Comparison of ENCODE assay signal across 10 mouse cellular contexts in the genomic region with DNA sequence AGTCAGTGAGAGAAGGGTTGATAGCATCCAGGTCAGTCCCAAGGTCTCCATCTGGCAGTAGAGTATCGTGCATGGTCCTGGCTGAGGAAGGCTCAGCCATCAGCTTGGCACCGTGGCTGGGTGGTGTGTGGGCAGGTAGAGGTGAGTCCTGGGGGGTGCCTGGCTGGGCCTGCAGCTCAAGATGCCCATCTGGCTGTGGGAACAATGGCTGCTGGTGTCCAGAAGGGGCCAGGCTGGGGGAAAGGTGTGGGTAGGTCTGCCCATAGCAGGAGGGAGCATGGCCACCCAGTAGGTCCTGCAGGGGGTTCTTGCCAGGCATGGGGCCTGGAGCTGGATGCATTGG. TPM values are rescaled to one million over a fixed set of nuclear protein-coding genes. Genes with fewer than 3 reads are reported as not detected.
DNase-seq lines count a peak whose midpoint lies in the region; ATAC-seq and TF ChIP-seq lines count a peak whose summit lies in the region.
"Had no signal": no experiment of that assay in that cellular context is flagged by ENCODE, and none has a peak within 500 bp of the region (broad histone marks: within the 10 kb centered on the region; RNA-seq: fewer than 3 reads in every experiment).

No protein-coding gene starts in this region.

- no peak for DNase-seq in heart, postnatal 14 days
- no peak for DNase-seq in CH12.LX (ENCODE audit: extremely low read depth)
- DNase-seq in liver, embryonic 14.5 days (ENCODE audit: low read depth in 3 of 3, low spot score in 3 of 3): no peak
- DNase-seq in frontal cortex, postnatal 36 days (ENCODE audit: low spot score in 2 of 2): no peak
- DNase-seq in Muller cell, postnatal 12 days (ENCODE audit: inconsistent ontology term): no peak
- DNase-seq in left cerebral cortex, adult 18-20 months (ENCODE audit: low spot score in 2 of 2): no peak

- no peaks in the 10 kb centered on the region for H3K9me3 ChIP-seq in heart, embryonic 13.5 days
- H3K9me3 ChIP-seq in CH12.LX (replicated peaks; ENCODE audit: low read length): no peaks in the 10 kb centered on the region
- H3K9me3 ChIP-seq in forebrain, embryonic 13.5 days (replicated peaks): no peaks in the 10 kb centered on the region
- H3K9me3 ChIP-seq in liver, embryonic 14.5 days (ENCODE audit: control insufficient read depth, low read length): no peaks in the 10 kb centered on the region

- no peaks in the 10 kb centered on the region for H3K36me3 ChIP-seq in heart, embryonic 13.5 days
- H3K36me3 ChIP-seq in CH12.LX (replicated peaks in 1 of 2; ENCODE audit: control insufficient read depth in 1 of 2, insufficient read depth in 1 of 2, low read length in 1 of 2): no peaks in the 10 kb centered on the region
- H3K36me3 ChIP-seq in forebrain, embryonic 13.5 days (ENCODE audit: poor library complexity, severe bottlenecking): no peaks in the 10 kb centered on the region
- H3K36me3 ChIP-seq in liver, embryonic 14.5 days (replicated peaks; ENCODE audit: control insufficient read depth, insufficient read depth, low read depth): no peaks in the 10 kb centered on the region

- no peak overlapping the region for H3K9ac ChIP-seq in heart, embryonic 13.5 days
- no peak overlapping the region for H3K9ac ChIP-seq in CH12.LX (ENCODE audit: insufficient read depth, low read depth)
- H3K9ac ChIP-seq in forebrain, embryonic 13.5 days: no peak overlapping the region
- H3K9ac ChIP-seq in liver, embryonic 14.5 days (replicated peaks): no peak overlapping the region

- peak overlapping the region; percentile 73 for H3K4me2 ChIP-seq in heart, embryonic 13.5 days
- H3K4me2 ChIP-seq in CH12.LX (ENCODE audit: insufficient read depth, low read depth, poor library complexity, severe bottlenecking): peak overlapping the region; percentile 64; the same call in 1 of the 2 replicates
- 0 out of 2 replicates have a peak overlapping the region, but pooled peaks have one; percentile 48 for H3K4me2 ChIP-seq in forebrain, embryonic 13.5 days
- H3K4me2 ChIP-seq in liver, embryonic 14.5 days (ENCODE audit: low read depth): peak overlapping the region; percentile 72; the same call in 1 of the 2 replicates

- dilution Hi-C loops in CH12.LX (cut with MboI; ENCODE audit: extremely low pct_ligation_motif_present, extremely low pct_unique_long_range_greater_than_20kb, low sequenced_read_pairs): no loop called here

- TF ChIP-seq CTCF in CH12.LX (conservative IDR thresholded peaks at IDR 0.05 in 1 of 2, IDR thresholded peaks at IDR 0.05 in 1 of 2; ENCODE audit: low read depth in 2 of 2, low read length in 2 of 2): no peak; a peak in 1 of 4 replicates
- no peak for TF ChIP-seq CTCF in liver, embryonic 14.5 days (IDR thresholded peaks at IDR 0.05; ENCODE audit: low read depth)

- ATAC-seq in heart, embryonic 13.5 days (ENCODE audit: extremely low read depth, insufficient number of reproducible peaks, low FRiP score, low TSS enrichment): no peak
- peak; percentile 24; the same call in 1 of the 2 replicates for ATAC-seq in forebrain, embryonic 13.5 days
- no peak for ATAC-seq in liver, embryonic 14.5 days (ENCODE audit: insufficient read depth)

- no peak for TF ChIP-seq RAD21 in CH12.LX (IDR thresholded peaks at IDR 0.05; ENCODE audit: low read depth, low read length)

- no peaks in the 10 kb centered on the region for H3K79me2 ChIP-seq in CH12.LX (replicated peaks; ENCODE audit: control insufficient read depth, extremely low read depth, insufficient read depth, poor library complexity, severe bottlenecking)

- 53% methylated on average over 2 of the region's 2 CpGs for WGBS in heart, embryonic 13.5 days
- 73% methylated on average over 2 of the region's 2 CpGs for WGBS in forebrain, embryonic 13.5 days
- WGBS in liver, embryonic 14.5 days (ENCODE audit: insufficient replicate concordance): 57% methylated on average over 2 of the region's 2 CpGs

- H3K4me1 ChIP-seq in heart, embryonic 13.5 days: no peaks in the 10 kb centered on the region
- H3K4me1 ChIP-seq in CH12.LX (ENCODE audit: control insufficient read depth in 1 of 2, insufficient read depth in 2 of 2): peaks cover 3 to 24% of the 10 kb centered on the region in 2 experiments
- 0 out of 2 replicates have a peak, but pooled peaks cover 4% of the 10 kb centered on the region for H3K4me1 ChIP-seq in forebrain, embryonic 13.5 days
- peaks cover 0 to 2% of the 10 kb centered on the region in 2 experiments; a peak in 1 of 4 replicates for H3K4me1 ChIP-seq in liver, embryonic 14.5 days (replicated peaks; ENCODE audit: control insufficient read depth in 2 of 2, insufficient read depth in 2 of 2, low read length in 1 of 2)

- no peak overlapping the region for H3K4me3 ChIP-seq in heart, embryonic 13.5 days
- H3K4me3 ChIP-seq in CH12.LX (replicated peaks in 1 of 3; ENCODE audit: low read depth in 2 of 3, low read length in 2 of 3, poor library complexity in 1 of 3): peak overlapping the region in 2 of 3 experiments; percentile 54 to 55
- no peak overlapping the region for H3K4me3 ChIP-seq in forebrain, embryonic 13.5 days
- no peak overlapping the region for H3K4me3 ChIP-seq in liver, embryonic 14.5 days (ENCODE audit: insufficient read depth in 1 of 2, low read depth in 2 of 2, low read length in 2 of 2)

- H3K27me3 ChIP-seq in heart, embryonic 13.5 days (replicated peaks): peaks cover 48% of the 10 kb centered on the region
- peaks cover 33% of the 10 kb centered on the region for H3K27me3 ChIP-seq in CH12.LX (replicated peaks)
- no peaks in the 10 kb centered on the region for H3K27me3 ChIP-seq in forebrain, embryonic 13.5 days
- no peaks in the 10 kb centered on the region for H3K27me3 ChIP-seq in liver, embryonic 14.5 days (ENCODE audit: control insufficient read depth, insufficient read depth, low read length)

- H3K27ac ChIP-seq in heart, embryonic 13.5 days (replicated peaks): no peak overlapping the region
- no peak overlapping the region for H3K27ac ChIP-seq in CH12.LX (ENCODE audit: insufficient read depth, low read depth)
- H3K27ac ChIP-seq in forebrain, embryonic 13.5 days: no peak overlapping the region
- no peak overlapping the region for H3K27ac ChIP-seq in liver, embryonic 14.5 days

- no peak for TF ChIP-seq EP300 in CH12.LX (IDR thresholded peaks at IDR 0.05; ENCODE audit: low read length)
- TF ChIP-seq EP300 in liver, embryonic 14.5 days (IDR thresholded peaks at IDR 0.05; ENCODE audit: low read depth): no peak

- in situ Hi-C loops in CH12.LX (cut with MboI; ENCODE audit: low pct_ligation_motif_present, low pct_unique_long_range_greater_than_20kb, low sequenced_read_pairs): loop anchor here (5.0 to 10.0 kb wide), 2 partner anchors 42 to 84 kb away; no protein-coding TSS in a partner anchor

- no peak for TF ChIP-seq POLR2A in CH12.LX (IDR thresholded peaks at IDR 0.05; ENCODE audit: low read depth, low read length)

- intact Hi-C loops in heart, postnatal 14 days (cut with DNase I): loop anchor here (1.0 to 5.0 kb wide), 2 partner anchors 39 to 92 kb away; no protein-coding TSS in a partner anchor

RNA-seq across cellular contexts. Expression of a gene that starts 17.5 kb away (rescaled TPM):
- 42.8 and 44.6 TPM in 2 replicates for polyA plus RNA-seq in heart, embryonic 13.5 days (2015; fragmentation: Nextera tagmentation; extraction: Ambion mirVana)
- total RNA-seq in heart, postnatal 14 days (2021): 1 to 10 TPM; 5.9 to 6.3 TPM
- 80.5 and 81.6 TPM in 2 replicates for total RNA-seq in CH12.LX (2012; rRNA removed)
- total RNA-seq in CH12.LX (2014; rRNA removed): 197 and 227 TPM in 2 replicates
- 146 and 173 TPM in 2 replicates for polyA plus RNA-seq in CH12.LX (2012; ENCODE audit: insufficient read length, low read depth)
- 68.7 and 70.2 TPM in 2 replicates for polyA plus RNA-seq in forebrain, embryonic 13.5 days (2015; fragmentation: Nextera tagmentation; extraction: Ambion mirVana)
- polyA plus RNA-seq in liver, embryonic 14.5 days (2012; rRNA removed): 33.5 and 40.3 TPM in 2 replicates
- 20.9 and 25.2 TPM in 2 replicates for polyA plus RNA-seq in liver, embryonic 14.5 days (2014; fragmentation: Nextera tagmentation; extraction: Ambion mirVana)
- 10 to 100 TPM; 32.5 to 35.5 TPM for total RNA-seq in left cerebral cortex, adult 18-20 months (2021)

RNA-seq across cellular contexts. Expression of a gene that starts 25.6 kb away (rescaled TPM):
- polyA plus RNA-seq in heart, embryonic 13.5 days (2015; fragmentation: Nextera tagmentation; extraction: Ambion mirVana): 0.04 and 0.44 TPM in 2 replicates
- total RNA-seq in heart, postnatal 14 days (2021): under 1 TPM in 1 of 2 experiments, not detected in 1; 0.24 TPM
- total RNA-seq in CH12.LX (2012; rRNA removed) (not detected in 2 replicates), CH12.LX (2014; rRNA removed) (not detected in 2 replicates)
- polyA plus RNA-seq in CH12.LX (2012; ENCODE audit: insufficient read length, low read depth): not detected in 2 replicates
- polyA plus RNA-seq in forebrain, embryonic 13.5 days (2015; fragmentation: Nextera tagmentation; extraction: Ambion mirVana): not detected in 2 replicates
- polyA plus RNA-seq in liver, embryonic 14.5 days (2012; rRNA removed): not detected in 2 replicates
- not detected in 2 replicates for polyA plus RNA-seq in liver, embryonic 14.5 days (2014; fragmentation: Nextera tagmentation; extraction: Ambion mirVana)
- not detected for total RNA-seq in left cerebral cortex, adult 18-20 months (2021)
- total RNA-seq: heart, postnatal 36 days had no signal
- polyA plus RNA-seq: frontal cortex, adult 2 months had no signal

RNA-seq across cellular contexts. Expression of a gene that starts 32.5 kb away (rescaled TPM):
- 65.9 and 66.6 TPM in 2 replicates for polyA plus RNA-seq in heart, embryonic 13.5 days (2015; fragmentation: Nextera tagmentation; extraction: Ambion mirVana)
- total RNA-seq in heart, postnatal 14 days (2021): 10 to 100 TPM; 23.5 to 23.9 TPM
- total RNA-seq in CH12.LX (2012; rRNA removed): 51.2 and 53.1 TPM in 2 replicates
- total RNA-seq in CH12.LX (2014; rRNA removed): 25.7 and 26.3 TPM in 2 replicates
- 51.8 and 65.4 TPM in 2 replicates for polyA plus RNA-seq in CH12.LX (2012; ENCODE audit: insufficient read length, low read depth)
- 55.0 and 62.0 TPM in 2 replicates for polyA plus RNA-seq in forebrain, embryonic 13.5 days (2015; fragmentation: Nextera tagmentation; extraction: Ambion mirVana)
- polyA plus RNA-seq in liver, embryonic 14.5 days (2012; rRNA removed): 19.6 and 22.0 TPM in 2 replicates
- 23.5 and 26.1 TPM in 2 replicates for polyA plus RNA-seq in liver, embryonic 14.5 days (2014; fragmentation: Nextera tagmentation; extraction: Ambion mirVana)
- total RNA-seq in left cerebral cortex, adult 18-20 months (2021): 10 to 100 TPM; 58.4 to 61.2 TPM

RNA-seq across cellular contexts. Expression of a gene that starts 38.0 kb away (rescaled TPM):
- 22.1 and 22.5 TPM in 2 replicates for polyA plus RNA-seq in heart, embryonic 13.5 days (2015; fragmentation: Nextera tagmentation; extraction: Ambion mirVana)
- total RNA-seq in heart, postnatal 14 days (2021): 1 to 10 TPM in 1 of 2 experiments, under 1 TPM in 1; 0.54 to 1.0 TPM
- total RNA-seq in CH12.LX (2012; rRNA removed) (23.6 and 90.2 TPM in 2 replicates), CH12.LX (2014; rRNA removed) (96.5 and 119 TPM in 2 replicates)
- 20.4 and 25.0 TPM in 2 replicates for polyA plus RNA-seq in CH12.LX (2012; ENCODE audit: insufficient read length, low read depth)
- 135 and 142 TPM in 2 replicates for polyA plus RNA-seq in forebrain, embryonic 13.5 days (2015; fragmentation: Nextera tagmentation; extraction: Ambion mirVana)
- polyA plus RNA-seq in liver, embryonic 14.5 days (2012; rRNA removed): 4.2 TPM in 2 replicates
- polyA plus RNA-seq in liver, embryonic 14.5 days (2014; fragmentation: Nextera tagmentation; extraction: Ambion mirVana): 6.0 and 6.6 TPM in 2 replicates
- total RNA-seq in left cerebral cortex, adult 18-20 months (2021): 100 to 1,000 TPM; 733 to 876 TPM

RNA-seq across cellular contexts. Expression of a gene that starts 59.4 kb away (rescaled TPM):
- 24.5 and 25.5 TPM in 2 replicates for polyA plus RNA-seq in heart, embryonic 13.5 days (2015; fragmentation: Nextera tagmentation; extraction: Ambion mirVana)
- total RNA-seq in heart, postnatal 14 days (2021): 1 to 10 TPM; 2.2 to 4.2 TPM
- total RNA-seq in CH12.LX (2012; rRNA removed) (57.0 and 57.2 TPM in 2 replicates), CH12.LX (2014; rRNA removed) (47.7 and 50.4 TPM in 2 replicates)
- polyA plus RNA-seq in CH12.LX (2012; ENCODE audit: insufficient read length, low read depth): 81.8 and 92.3 TPM in 2 replicates
- polyA plus RNA-seq in forebrain, embryonic 13.5 days (2015; fragmentation: Nextera tagmentation; extraction: Ambion mirVana): 41.8 and 46.4 TPM in 2 replicates
- polyA plus RNA-seq in liver, embryonic 14.5 days (2012; rRNA removed): 27.8 and 39.7 TPM in 2 replicates
- polyA plus RNA-seq in liver, embryonic 14.5 days (2014; fragmentation: Nextera tagmentation; extraction: Ambion mirVana): 27.6 and 31.5 TPM in 2 replicates
- 10 to 100 TPM in 1 of 2 experiments, 1 to 10 TPM in 1; 9.8 to 11.3 TPM for total RNA-seq in left cerebral cortex, adult 18-20 months (2021)

Comparison
In these comparisons a context has a peak if more than half of its experiments do, and no peak if none do; other contexts are left out.
1. H3K4me3 ChIP-seq: peak in CH12.LX (2 of 3); none in heart, embryonic 13.5 days (single experiment), forebrain, embryonic 13.5 days (single experiment) and liver, embryonic 14.5 days (0 of 2).
2. Peak in every context shown above with its lines, with median percentiles within 50 percentile points of each other: H3K4me2 ChIP-seq.